Mouse (Mus musculus): Measurements from ENCODE around the gene Bag5. TPM values are rescaled to one million over a fixed set of nuclear protein-coding genes. Genes with fewer than 3 reads are reported as not detected.

Gene Bag5
- polyA plus RNA-seq, 1 experiment: not detected

GRCm38 (mm10) chr12:111660628-111661027, 52.4 kb downstream of the Bag5 start:
- Histone ChIP-seq H3K4me3 (ENCODE audit: insufficient read depth, low read depth, low read length) (no peak overlapping the region), H3K4me1 (ENCODE audit: control insufficient read depth, insufficient read depth, low read length) (peaks cover 17% of the 10 kb centered on the region), H3K27ac (ENCODE audit: insufficient read depth, low read depth, low read length) (no peak overlapping the region)
- TF ChIP-seq CTCF (IDR thresholded peaks at IDR 0.05; ENCODE audit: insufficient read depth, low read depth, low read length) (no peak), POLR2A (IDR thresholded peaks at IDR 0.05; ENCODE audit: insufficient read depth, low read depth, low read length) (no peak)
- WGBS: 89% methylated on average over 1 of the region's 1 CpGs

Other genes with a start within 250 kb of the Bag5 start
- not detected in 2 replicates for gene Gm266, start 227.4 kb downstream of the Bag5 start, polyA plus RNA-seq (2012; ENCODE audit: insufficient read depth, insufficient read length, low replicate concordance, missing spikeins)
- 214 TPM in 1 of 2 replicates, not detected in the other for gene Eif5, start 175.2 kb downstream of the Bag5 start, polyA plus RNA-seq (2012; ENCODE audit: insufficient read depth, insufficient read length, low replicate concordance, missing spikeins)
- 214 TPM in 1 of 2 replicates, not detected in the other for gene Mark3, start 138.7 kb downstream of the Bag5 start, polyA plus RNA-seq (2012; ENCODE audit: insufficient read depth, insufficient read length, low replicate concordance, missing spikeins)
- gene Ckb, start 40.9 kb downstream of the Bag5 start, polyA plus RNA-seq (2012; ENCODE audit: insufficient read depth, insufficient read length, low replicate concordance, missing spikeins): 210 and 316 TPM in 2 replicates
- not detected in 2 replicates for gene Trmt61a, start 35.2 kb downstream of the Bag5 start, polyA plus RNA-seq (2012; ENCODE audit: insufficient read depth, insufficient read length, low replicate concordance, missing spikeins)
- gene Apopt1, start within 50 bp of the Bag5 start, polyA plus RNA-seq (2012; ENCODE audit: insufficient read depth, insufficient read length, low replicate concordance, missing spikeins): not detected in 2 replicates
- 135 and 1,741 TPM in 2 replicates for gene Klc1, start 45.6 kb upstream of the Bag5 start, polyA plus RNA-seq (2012; ENCODE audit: insufficient read depth, insufficient read length, low replicate concordance, missing spikeins)
- not detected in 2 replicates for gene Xrcc3, start 100.6 kb upstream of the Bag5 start, polyA plus RNA-seq (2012; ENCODE audit: insufficient read depth, insufficient read length, low replicate concordance, missing spikeins)
- not detected in 2 replicates for gene Zfyve21, start 100.9 kb upstream of the Bag5 start, polyA plus RNA-seq (2012; ENCODE audit: insufficient read depth, insufficient read length, low replicate concordance, missing spikeins)
- gene Ppp1r13b, start 194.9 kb upstream of the Bag5 start, polyA plus RNA-seq (2012; ENCODE audit: insufficient read depth, insufficient read length, low replicate concordance, missing spikeins): not detected in 2 replicates